Mouse (Mus musculus): ENCODE measurements at regions not wholly inside any gene's neighbourhood (a gene's known extent, or its start where the extent isn't known, plus 50 kb on each side); places are given as distances from the start of the nearest gene placed in this dataset.

DNA sequence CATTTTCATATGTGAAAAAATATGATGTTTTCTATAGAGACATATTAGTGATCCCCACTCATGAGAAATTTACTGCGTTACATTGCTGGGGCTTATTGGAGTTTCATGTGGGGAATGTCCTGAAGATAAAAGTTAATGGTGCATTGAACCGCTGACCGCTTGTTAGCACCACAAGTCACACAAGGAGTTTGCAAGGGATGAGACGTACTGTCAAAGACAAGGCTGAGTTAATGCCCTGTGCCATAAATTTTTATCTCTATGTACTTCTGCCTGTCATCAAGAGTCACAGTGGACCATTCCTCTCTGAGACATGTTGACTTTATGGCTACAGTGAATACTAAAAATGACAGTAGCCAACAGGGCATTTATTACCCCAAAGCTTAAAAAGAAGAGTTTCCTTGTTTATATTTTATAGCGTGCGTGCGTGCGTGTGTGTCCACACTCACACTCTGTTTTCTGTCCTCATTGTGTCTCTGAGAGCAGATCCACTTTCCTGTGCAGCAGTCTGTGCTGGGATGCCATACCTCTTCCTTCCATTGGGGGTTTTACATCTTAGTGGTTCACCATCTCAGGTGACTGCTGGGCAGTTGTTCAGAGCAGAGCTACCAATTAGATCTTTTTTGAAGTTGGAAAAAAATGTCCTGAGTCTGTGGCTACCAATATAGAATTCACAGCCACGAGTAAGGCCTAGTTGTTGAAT, 451.4 kb downstream of the 1700129C05Rik start:
- H3K27ac ChIP-seq (ENCODE audit: low read depth, low read length), result no peak overlapping the region
- H3K4me3 ChIP-seq (ENCODE audit: low read depth, low read length), result no peak overlapping the region
- H3K4me2 ChIP-seq (ENCODE audit: low read depth), result no peak overlapping the region
- ATAC-seq, result no peak
- no peaks in the 10 kb centered on the region for H3K4me1 ChIP-seq (ENCODE audit: insufficient read depth)
- H3K9me3 ChIP-seq (ENCODE audit: low read length), result no peaks in the 10 kb centered on the region
- TF ChIP-seq CTCF (IDR thresholded peaks at IDR 0.05; ENCODE audit: low read depth), result no peak
- no peaks in the 10 kb centered on the region for H3K27me3 ChIP-seq (ENCODE audit: insufficient read depth, low read length)
- H3K9ac ChIP-seq, result no peak overlapping the region
- DNase-seq, result no peak
- H3K36me3 ChIP-seq (ENCODE audit: insufficient read depth), result no peaks in the 10 kb centered on the region
- 96% methylated on average over 9 of the region's 9 CpGs for WGBS

DNA sequence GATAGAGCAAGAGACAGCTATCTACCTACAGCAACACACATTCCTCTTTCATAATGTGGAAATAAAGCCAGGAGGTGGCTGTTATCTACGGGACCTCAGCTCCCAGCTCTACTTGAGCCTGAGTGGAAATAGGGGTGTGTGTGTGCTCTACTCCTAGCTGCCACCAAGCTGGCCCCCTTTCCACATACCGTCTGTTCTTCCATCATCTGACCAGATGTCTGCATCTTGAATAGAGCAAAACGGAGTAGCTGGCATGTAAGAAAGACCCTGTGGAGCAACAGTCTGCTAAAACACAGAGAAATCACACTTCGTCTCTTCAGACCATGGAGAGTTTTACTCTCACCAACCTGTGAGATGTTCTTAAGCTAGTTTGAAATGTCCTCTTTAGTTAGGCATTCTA, 454.9 kb downstream of the 1700129C05Rik start:
- H3K4me2 ChIP-seq (ENCODE audit: low read depth), result no peak overlapping the region
- 66% methylated on average over 4 of the region's 4 CpGs for WGBS
- DNase-seq (peak; percentile 9), ATAC-seq (peak; percentile 58)
- TF ChIP-seq CTCF (IDR thresholded peaks at IDR 0.05; ENCODE audit: low read depth), result no peak
- H3K4me1 ChIP-seq (ENCODE audit: insufficient read depth), result no peaks in the 10 kb centered on the region
- H3K27me3 ChIP-seq (ENCODE audit: insufficient read depth, low read length), result no peaks in the 10 kb centered on the region
- no peak overlapping the region for H3K27ac ChIP-seq (ENCODE audit: low read depth, low read length)
- no peak overlapping the region for H3K9ac ChIP-seq
- no peaks in the 10 kb centered on the region for H3K9me3 ChIP-seq (ENCODE audit: low read length)
- no peak overlapping the region for H3K4me3 ChIP-seq (ENCODE audit: low read depth, low read length)
- no peaks in the 10 kb centered on the region for H3K36me3 ChIP-seq (ENCODE audit: insufficient read depth)

DNA sequence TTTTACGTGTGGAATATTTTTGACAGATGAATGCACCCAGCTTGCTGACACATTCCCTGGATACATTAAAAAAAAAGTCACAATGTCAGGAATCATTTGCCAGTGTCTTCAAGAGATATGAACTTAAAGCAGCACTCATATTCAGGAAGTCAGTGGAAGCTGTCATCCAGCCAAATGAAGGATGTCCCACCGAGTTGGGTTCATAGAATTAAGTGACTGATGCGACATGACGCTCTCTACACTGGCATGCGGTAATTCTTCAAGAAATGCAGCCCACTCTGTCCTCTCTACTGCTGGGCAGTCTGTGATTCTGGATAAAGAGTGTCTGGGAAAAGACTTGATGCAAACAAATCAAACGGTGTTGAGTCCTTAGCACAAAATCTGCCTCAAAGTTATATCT, 463.9 kb downstream of the 1700129C05Rik start:
- 78% methylated on average over 6 of the region's 6 CpGs for WGBS
- Histone ChIP-seq H3K27me3 (ENCODE audit: insufficient read depth, low read length) (no peaks in the 10 kb centered on the region), H3K4me1 (ENCODE audit: insufficient read depth) (no peaks in the 10 kb centered on the region), H3K9ac (no peak overlapping the region), H3K27ac (ENCODE audit: low read depth, low read length) (no peak overlapping the region), H3K4me2 (ENCODE audit: low read depth) (no peak overlapping the region), H3K4me3 (ENCODE audit: low read depth, low read length) (no peak overlapping the region), H3K9me3 (ENCODE audit: low read length) (no peaks in the 10 kb centered on the region), H3K36me3 (ENCODE audit: insufficient read depth) (no peaks in the 10 kb centered on the region)
- ATAC-seq (no peak), DNase-seq (no peak)
- TF ChIP-seq CTCF (IDR thresholded peaks at IDR 0.05; ENCODE audit: low read depth), result no peak

DNA sequence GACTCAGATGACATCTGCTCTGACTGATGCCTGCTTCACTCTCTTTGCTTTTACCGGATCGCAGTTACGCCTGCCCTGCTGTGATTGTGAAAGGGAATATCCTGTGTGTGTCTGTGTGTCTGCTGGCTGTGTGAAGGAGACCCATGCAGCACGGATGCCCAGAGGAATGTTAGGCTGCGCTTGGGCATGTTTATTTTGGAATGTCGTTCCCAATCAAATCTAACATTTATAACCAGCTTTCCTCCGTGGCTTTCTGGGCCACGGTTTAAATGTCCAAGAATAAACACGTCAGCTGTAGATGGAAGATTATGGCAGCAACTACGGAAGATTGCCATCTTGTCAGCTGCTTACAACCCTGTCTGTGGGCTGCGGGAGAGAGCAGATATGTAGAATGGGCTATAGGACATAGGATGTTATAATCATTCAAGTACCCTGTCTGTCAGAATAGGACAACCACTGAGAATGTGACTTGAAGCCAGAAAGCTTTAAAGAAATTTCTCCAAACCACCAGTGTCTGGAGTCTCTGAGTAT, 464.5 kb downstream of the 1700129C05Rik start:
- DNase-seq (no peak), ATAC-seq (no peak)
- no peak overlapping the region for H3K9ac ChIP-seq
- no peaks in the 10 kb centered on the region for H3K4me1 ChIP-seq (ENCODE audit: insufficient read depth)
- H3K4me3 ChIP-seq (ENCODE audit: low read depth, low read length), result no peak overlapping the region
- TF ChIP-seq CTCF (IDR thresholded peaks at IDR 0.05; ENCODE audit: low read depth), result no peak
- H3K4me2 ChIP-seq (ENCODE audit: low read depth), result no peak overlapping the region
- H3K27me3 ChIP-seq (ENCODE audit: insufficient read depth, low read length), result no peaks in the 10 kb centered on the region
- WGBS, result 71% methylated on average over 11 of the region's 11 CpGs
- H3K36me3 ChIP-seq (ENCODE audit: insufficient read depth), result no peaks in the 10 kb centered on the region
- H3K27ac ChIP-seq (ENCODE audit: low read depth, low read length), result no peak overlapping the region
- no peaks in the 10 kb centered on the region for H3K9me3 ChIP-seq (ENCODE audit: low read length)

DNA sequence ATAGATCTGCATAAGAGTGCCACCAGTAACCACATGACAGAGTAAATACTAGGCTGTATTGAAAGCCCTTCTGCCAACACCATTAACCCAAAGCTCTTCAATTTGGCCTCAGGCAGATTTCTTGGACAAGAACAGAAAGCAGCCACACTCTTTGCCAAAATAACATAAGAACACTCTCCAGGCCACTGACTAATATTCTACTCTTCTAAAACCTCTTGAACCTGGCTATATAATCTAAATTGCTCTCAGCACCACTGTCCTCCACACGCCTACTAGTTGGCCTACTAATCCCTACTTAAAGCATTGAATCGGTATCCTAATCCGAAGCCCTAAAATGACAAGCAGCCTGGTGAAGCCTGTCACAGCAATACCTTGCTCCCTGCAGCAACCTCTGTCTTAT, 467.5 kb downstream of the 1700129C05Rik start:
- H3K27ac ChIP-seq (ENCODE audit: low read depth, low read length), result no peak overlapping the region
- no peaks in the 10 kb centered on the region for H3K4me1 ChIP-seq (ENCODE audit: insufficient read depth)
- no peaks in the 10 kb centered on the region for H3K36me3 ChIP-seq (ENCODE audit: insufficient read depth)
- H3K27me3 ChIP-seq (ENCODE audit: insufficient read depth, low read length), result no peaks in the 10 kb centered on the region
- ATAC-seq (no peak), DNase-seq (no peak)
- 57% methylated on average over 3 of the region's 3 CpGs for WGBS
- H3K4me2 ChIP-seq (ENCODE audit: low read depth), result no peak overlapping the region
- H3K9me3 ChIP-seq (ENCODE audit: low read length), result no peaks in the 10 kb centered on the region
- TF ChIP-seq CTCF (IDR thresholded peaks at IDR 0.05; ENCODE audit: low read depth), result no peak
- no peak overlapping the region for H3K4me3 ChIP-seq (ENCODE audit: low read depth, low read length)
- H3K9ac ChIP-seq, result no peak overlapping the region

DNA sequence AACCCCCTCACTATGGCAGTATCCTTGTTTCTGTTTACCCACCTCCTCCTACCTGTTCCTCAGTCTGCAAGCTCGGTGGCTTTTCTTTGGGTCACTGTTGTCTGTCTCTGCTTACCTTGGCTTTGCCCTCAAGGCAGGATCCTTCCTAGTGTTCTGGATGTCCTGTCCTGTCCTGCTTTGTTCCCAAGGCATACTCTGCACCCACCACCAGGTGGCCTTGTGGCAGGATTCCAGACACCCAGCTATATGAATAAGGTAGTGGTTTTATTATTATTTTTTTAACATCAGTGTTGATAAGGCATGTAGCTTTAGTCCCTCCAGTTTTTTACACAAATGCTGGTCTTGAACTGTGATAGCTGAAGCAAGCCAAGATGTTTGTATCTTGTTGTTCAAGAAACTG, 478.7 kb downstream of the 1700129C05Rik start:
- Histone ChIP-seq H3K4me1 (ENCODE audit: insufficient read depth) (no peaks in the 10 kb centered on the region), H3K27me3 (ENCODE audit: insufficient read depth, low read length) (no peaks in the 10 kb centered on the region), H3K4me2 (ENCODE audit: low read depth) (no peak overlapping the region), H3K4me3 (ENCODE audit: low read depth, low read length) (no peak overlapping the region), H3K9ac (no peak overlapping the region), H3K27ac (ENCODE audit: low read depth, low read length) (no peak overlapping the region), H3K36me3 (ENCODE audit: insufficient read depth) (no peaks in the 10 kb centered on the region), H3K9me3 (ENCODE audit: low read length) (no peaks in the 10 kb centered on the region)
- ATAC-seq, result no peak
- DNase-seq, result no peak
- 39% methylated on average over 1 of the region's 1 CpGs for WGBS
- TF ChIP-seq CTCF (IDR thresholded peaks at IDR 0.05; ENCODE audit: low read depth), result 0 out of 2 replicates have a peak, but pooled peaks have one; percentile 29

DNA sequence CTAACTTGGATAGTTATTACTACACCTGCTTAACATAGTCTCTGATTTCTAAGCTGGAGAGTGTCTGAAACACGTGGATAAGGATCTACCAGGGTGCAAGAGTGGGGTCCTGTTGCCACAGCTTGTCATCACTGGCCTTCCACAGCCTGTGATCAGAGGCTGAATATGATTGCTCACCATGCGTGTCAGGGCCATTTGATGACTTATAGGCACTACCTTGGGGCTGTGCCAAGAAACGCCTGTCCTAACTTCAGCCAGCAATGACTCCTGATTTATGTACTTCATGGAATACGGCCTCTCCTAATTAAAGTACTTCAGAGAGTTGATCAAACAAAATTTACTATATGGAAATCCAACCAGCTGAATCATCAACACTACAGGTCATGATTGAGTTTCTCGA, 480.1 kb downstream of the 1700129C05Rik start:
- H3K36me3 ChIP-seq (ENCODE audit: insufficient read depth), result no peaks in the 10 kb centered on the region
- no peak overlapping the region for H3K4me2 ChIP-seq (ENCODE audit: low read depth)
- no peak for ATAC-seq
- WGBS, result 87% methylated on average over 5 of the region's 5 CpGs
- no peak overlapping the region for H3K9ac ChIP-seq
- TF ChIP-seq CTCF (IDR thresholded peaks at IDR 0.05; ENCODE audit: low read depth), result no peak
- H3K27ac ChIP-seq (ENCODE audit: low read depth, low read length), result no peak overlapping the region
- H3K27me3 ChIP-seq (ENCODE audit: insufficient read depth, low read length), result no peaks in the 10 kb centered on the region
- no peak for DNase-seq
- no peaks in the 10 kb centered on the region for H3K4me1 ChIP-seq (ENCODE audit: insufficient read depth)
- H3K4me3 ChIP-seq (ENCODE audit: low read depth, low read length), result no peak overlapping the region
- H3K9me3 ChIP-seq (ENCODE audit: low read length), result no peaks in the 10 kb centered on the region

Data from forebrain, postnatal 0 days (tissue).